ENCODE assay signal across 8 mouse cellular contexts in the genomic region with DNA sequence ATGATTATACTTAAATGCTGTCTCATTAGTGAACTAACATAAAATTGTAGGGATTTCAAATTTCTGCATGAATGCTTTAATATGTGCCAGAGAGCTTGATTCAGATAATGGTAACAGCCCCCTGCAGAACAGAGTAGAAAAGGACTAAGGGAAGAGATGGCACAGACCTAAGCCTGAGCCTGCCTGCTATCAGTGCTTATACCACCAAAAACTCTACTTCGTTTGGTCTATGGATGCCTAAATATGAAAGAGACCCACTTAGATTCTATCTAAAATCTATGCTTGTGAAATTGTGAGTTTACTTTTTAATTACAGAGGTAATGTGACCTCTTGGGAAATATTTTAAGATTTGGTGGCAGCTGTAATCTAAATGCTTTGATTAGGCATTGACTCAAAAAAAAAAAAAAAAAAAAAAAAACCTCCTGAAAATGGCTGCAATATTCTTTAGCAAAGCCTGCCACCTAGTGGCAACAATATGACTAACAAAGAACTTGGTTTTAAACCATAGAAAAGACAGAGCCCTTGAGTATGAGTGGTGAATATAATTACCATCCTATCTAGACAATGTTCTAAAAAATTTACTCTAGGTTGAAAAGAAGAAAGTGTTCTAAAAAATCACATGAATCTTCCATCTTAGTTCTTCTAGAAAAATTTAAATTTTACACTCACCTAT.
A peak's percentile ranks its signal among the peaks of the same experiment; 100 is the strongest.
DNase-seq lines count a peak whose midpoint lies in the region; ATAC-seq lines count a peak whose summit lies in the region.

No protein-coding gene starts in this region.

- ATAC-seq in hindbrain, embryonic 11.5 days (ENCODE audit: low FRiP score) = no peak
- ATAC-seq in midbrain, embryonic 14.5 days (ENCODE audit: low FRiP score, low TSS enrichment) = no peak

- no peaks in the 10 kb centered on the region for H3K36me3 ChIP-seq in hindbrain, embryonic 11.5 days (ENCODE audit: control insufficient read depth, insufficient read depth, low read length)
- H3K36me3 ChIP-seq in hindbrain, embryonic 10.5 days = no peaks in the 10 kb centered on the region
- H3K36me3 ChIP-seq in midbrain, embryonic 14.5 days (ENCODE audit: control insufficient read depth, insufficient read depth, low read length) = no peaks in the 10 kb centered on the region

- no peaks in the 10 kb centered on the region for H3K9me3 ChIP-seq in hindbrain, embryonic 11.5 days (ENCODE audit: control insufficient read depth, low read length)
- H3K9me3 ChIP-seq in hindbrain, embryonic 10.5 days = no peaks in the 10 kb centered on the region
- no peaks in the 10 kb centered on the region for H3K9me3 ChIP-seq in midbrain, embryonic 14.5 days (ENCODE audit: control insufficient read depth, low read length)

- H3K27me3 ChIP-seq in hindbrain, embryonic 11.5 days (ENCODE audit: control insufficient read depth, insufficient read depth, low read length) = no peaks in the 10 kb centered on the region
- no peaks in the 10 kb centered on the region for H3K27me3 ChIP-seq in hindbrain, embryonic 10.5 days (ENCODE audit: insufficient read depth, poor library complexity, severe bottlenecking)
- H3K27me3 ChIP-seq in midbrain, embryonic 14.5 days (ENCODE audit: control insufficient read depth, insufficient read depth, low read length) = no peaks in the 10 kb centered on the region

- no peak overlapping the region for H3K4me2 ChIP-seq in hindbrain, embryonic 11.5 days (replicated peaks; ENCODE audit: low read depth, low read length)
- H3K4me2 ChIP-seq in midbrain, embryonic 14.5 days (ENCODE audit: low read length) = no peak overlapping the region

- H3K27ac ChIP-seq in hindbrain, embryonic 11.5 days (ENCODE audit: low read depth, low read length) = no peak overlapping the region
- no peak overlapping the region for H3K27ac ChIP-seq in hindbrain, embryonic 10.5 days
- H3K27ac ChIP-seq in midbrain, embryonic 14.5 days (replicated peaks; ENCODE audit: low read depth, low read length) = no peak overlapping the region

- no peak overlapping the region for H3K4me3 ChIP-seq in hindbrain, embryonic 11.5 days (ENCODE audit: low read depth, low read length)
- H3K4me3 ChIP-seq in hindbrain, embryonic 10.5 days = no peak overlapping the region
- H3K4me3 ChIP-seq in midbrain, embryonic 14.5 days (replicated peaks; ENCODE audit: low read depth, low read length) = no peak overlapping the region

- H3K9ac ChIP-seq in hindbrain, embryonic 11.5 days (ENCODE audit: low read depth, low read length) = no peak overlapping the region
- no peak overlapping the region for H3K9ac ChIP-seq in midbrain, embryonic 14.5 days (replicated peaks; ENCODE audit: low read length)

- WGBS in hindbrain, embryonic 11.5 days = 91% methylated on average over 1 of the region's 1 CpGs
- 83% methylated on average over 1 of the region's 1 CpGs for WGBS in hindbrain, embryonic 10.5 days
- 86% methylated on average over 1 of the region's 1 CpGs for whole genome bisulfite sequencing in midbrain, embryonic 14.5 days

- H3K4me1 ChIP-seq in hindbrain, embryonic 11.5 days (replicated peaks; ENCODE audit: control insufficient read depth, insufficient read depth, low read length) = no peaks in the 10 kb centered on the region
- H3K4me1 ChIP-seq in hindbrain, embryonic 10.5 days (replicated peaks) = no peaks in the 10 kb centered on the region
- H3K4me1 ChIP-seq in midbrain, embryonic 14.5 days (ENCODE audit: control insufficient read depth, insufficient read depth, low read length) = no peaks in the 10 kb centered on the region

- peak; percentile 63 for DNase-seq in hindbrain, embryonic 11.5 days (ENCODE audit: low spot score)
- DNase-seq in hindbrain, embryonic 10.5 days (ENCODE audit: low spot score) = no peak
- peak; percentile 41 for DNase-seq in thymus, postnatal 0 days (ENCODE audit: low spot score)
- DNase-seq in thymus, adult 18-20 months = no peak
- DNase-seq in cerebellum, postnatal 10 days = peak; percentile 71 to 82
- DNase-seq in kidney, postnatal 36 days = peak; percentile 47 to 62
- peak; percentile 89 for DNase-seq in midbrain, embryonic 14.5 days
- no peak for DNase-seq in urinary bladder, adult 2 months (ENCODE audit: low spot score)

Comparison
In these comparisons a context has a peak if more than half of its experiments do, and no peak if none do; other contexts are left out.
1. DNase-seq: peak in hindbrain, embryonic 11.5 days (single experiment), thymus, postnatal 0 days (single experiment), cerebellum, postnatal 10 days (2 of 2), kidney, postnatal 36 days (2 of 2) and midbrain, embryonic 14.5 days (single experiment); none in hindbrain, embryonic 10.5 days (single experiment), thymus, adult 18-20 months (0 of 2) and urinary bladder, adult 2 months (single experiment).